Mouse (Mus musculus) kidney, adult 2 months (tissue): ENCODE measurements at regions not wholly inside any gene's neighbourhood (a gene's known extent, or its start where the extent isn't known, plus 50 kb on each side); places are given as distances from the start of the nearest gene placed in this dataset.

Experiments used
- CTCF ChIP-seq: fragments of 200-500 bp; conservative IDR thresholded peaks from 2 replicates; pipeline ENCODE4 v1.5.1; 2011; ENCODE audit warnings: low read depth, mild to moderate bottlenecking, control low read depth, low read length, moderate library complexity, mixed read lengths; ENCODE audit not compliant: insufficient read depth, insufficient read length
- POLR2A ChIP-seq: fragments of 200-500 bp; IDR thresholded peaks from one replicate; pipeline ENCODE4 v1.6.1; 2011; ENCODE audit warnings: low read depth, low read length, control low read depth

DNA sequence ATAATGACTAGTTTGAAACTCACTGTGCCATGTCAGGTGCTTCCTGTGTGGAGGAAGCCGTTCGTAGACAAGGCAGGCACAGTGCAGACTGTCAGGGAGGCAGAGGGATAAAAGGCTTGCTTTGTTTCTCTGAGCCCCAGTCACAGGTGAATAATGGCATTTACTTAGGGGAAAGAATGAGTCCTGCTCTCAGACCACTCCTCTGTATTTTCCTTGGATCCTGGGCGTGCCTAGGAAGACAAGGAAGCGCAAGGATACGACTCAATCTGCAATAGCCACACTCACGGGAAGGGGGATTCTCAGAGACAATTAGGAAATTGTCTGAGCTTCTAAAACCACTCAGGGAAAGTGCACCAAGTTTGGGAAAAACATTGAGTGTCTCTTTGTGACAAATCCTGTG, 504.1 kb downstream of the Sox2 start:
- TF ChIP-seq CTCF (no peak), POLR2A (no peak)
